Mouse (Mus musculus) left cerebral cortex, adult 2 months (tissue): ENCODE data around the gene Dqx1. TPM values are rescaled to one million over a fixed set of nuclear protein-coding genes. Genes with fewer than 3 reads are reported as not detected.

Experiments
- DNase-seq, 2 experiments: peaks; one replicate each; pipeline ENCODE4 v3.0.0; 2021 to 2022; ENCODE audit warnings: low spot score in 2 of 2, mixed read lengths in 1 of 2; ENCODE audit errors: extremely low spot score in 1 of 2
- H3K27ac ChIP-seq: fragments of 200-600 bp; 2 replicates; pipeline ENCODE4 v1.8.1; 2022
- H3K4me3 ChIP-seq: fragments of 200-600 bp; 2 replicates; pipeline ENCODE4 v1.8.1; 2022
- CTCF ChIP-seq: fragments of 200-600 bp; IDR thresholded peaks from 2 replicates; pipeline ENCODE4 v1.8.1; 2022; ENCODE audit warnings: antibody characterized with exemption, mild to moderate bottlenecking, moderate library complexity
- intact Hi-C: fragments of 180-260 bp; cut with DNase I; formaldehyde crosslinking; loops from one replicate; pipeline ENCODE4 v1.15.1; 2025
- total RNA-seq, 2 experiments: library from RNA; stranded (reverse); gene quantifications; 2 replicates each; pipeline ENCODE4 v1.2.3; 2021

Gene Dqx1
- total RNA-seq, 2 experiments from 2014 or later = 0.61 to 0.68 TPM

- TF ChIP-seq CTCF = no peak
- no peak overlapping the region for H3K27ac ChIP-seq
- intact Hi-C loops = loop anchor here (5.0 kb wide), 1 partner anchor 40 kb away; no protein-coding TSS in a partner anchor
- H3K4me3 ChIP-seq = no peak overlapping the region
- no peak for DNase-seq
Observed at GRCm38 (mm10) chr6:83037188-83037587, 20.5 kb upstream of the Dqx1 start.

- TF ChIP-seq CTCF = no peak
- peak; percentile 83 to 85 for DNase-seq
- Histone ChIP-seq H3K4me3 (peak overlapping the region; percentile 37), H3K27ac (no peak overlapping the region)
- intact Hi-C loops = loop anchor here (5.0 kb wide), 1 partner anchor 41 kb away; no protein-coding TSS in a partner anchor
Observed at GRCm38 (mm10) chr6:83038496-83039012, 19.1 kb upstream of the Dqx1 start.

GRCm38 (mm10) chr6:83040601-83041000, 17.0 kb upstream of the Dqx1 start:
- DNase-seq = no peak
- intact Hi-C loops = no loop called here
- Histone ChIP-seq H3K27ac (no peak overlapping the region), H3K4me3 (no peak overlapping the region)
- no peak for TF ChIP-seq CTCF

GRCm38 (mm10) chr6:83043561-83043960, 14.1 kb upstream of the Dqx1 start:
- no peak for TF ChIP-seq CTCF
- Histone ChIP-seq H3K27ac (no peak overlapping the region), H3K4me3 (no peak overlapping the region)
- intact Hi-C loops = no loop called here
- no peak for DNase-seq

- Histone ChIP-seq H3K27ac (no peak overlapping the region), H3K4me3 (no peak overlapping the region)
- TF ChIP-seq CTCF = no peak
- DNase-seq = no peak
- intact Hi-C loops = no loop called here
Observed at GRCm38 (mm10) chr6:83043993-83044392, 13.7 kb upstream of the Dqx1 start.

- no peak for TF ChIP-seq CTCF
- H3K27ac ChIP-seq = no peak overlapping the region
- intact Hi-C loops = no loop called here
- no peak for DNase-seq
- no peak overlapping the region for H3K4me3 ChIP-seq
Observed at GRCm38 (mm10) chr6:83044742-83045141, 12.9 kb upstream of the Dqx1 start.

GRCm38 (mm10) chr6:83049367-83049766, 8.3 kb upstream of the Dqx1 start:
- no peak for TF ChIP-seq CTCF
- no peak overlapping the region for H3K4me3 ChIP-seq
- DNase-seq = no peak
- H3K27ac ChIP-seq = no peak overlapping the region
- intact Hi-C loops = no loop called here

GRCm38 (mm10) chr6:83053136-83053960, 4.3 kb upstream of the Dqx1 start:
- peak overlapping the region; percentile 99 for H3K4me3 ChIP-seq
- intact Hi-C loops = no loop called here
- peak overlapping the region; percentile 84 for H3K27ac ChIP-seq
- no peak for TF ChIP-seq CTCF
- no peak for DNase-seq

- TF ChIP-seq CTCF = no peak
- intact Hi-C loops = loop anchor here (1.0 to 2.0 kb wide), 4 partner anchors 24 to 145 kb away; partner anchors contain the start of genes Ccdc142 and Gm42688
- H3K4me3 ChIP-seq = peak within 1 kb of the TSS; percentile 99
- peak; percentile 97 to 98 for DNase-seq
- peak within 1 kb of the TSS; percentile 84 for H3K27ac ChIP-seq
Observed at GRCm38 (mm10) chr6:83054074-83054851, 3.4 kb upstream of the Dqx1 start, which contains the start of gene Aup1. Gene Aup1, plus strand, starts transcription at chr6:83054521.

- Histone ChIP-seq H3K27ac (peak within 1 kb of the TSS; percentile 84), H3K4me3 (peak within 1 kb of the TSS; percentile 99)
- peak in 1 of 2 experiments; percentile 56 for DNase-seq
- intact Hi-C loops = loop anchor here (1.0 to 2.0 kb wide), 4 partner anchors 23 to 146 kb away; partner anchors contain the start of genes Ccdc142 and Gm42688
- peak; percentile 37 for TF ChIP-seq CTCF
Observed at GRCm38 (mm10) chr6:83054871-83055431, 2.7 kb upstream of the Dqx1 start, which contains the start of gene Htra2. Gene Htra2, minus strand, starts transcription at chr6:83055273.

GRCm38 (mm10) chr6:83058725-83059124, 1.1 kb downstream of the Dqx1 start:
- intact Hi-C loops = no loop called here
- no peak for TF ChIP-seq CTCF

More at GRCm38 (mm10) chr6:83058725-83059124, 1.1 kb downstream of the Dqx1 start:
- Histone ChIP-seq H3K27ac (no peak overlapping the region), H3K4me3 (no peak overlapping the region)
- DNase-seq = no peak
